Mouse (Mus musculus) stomach, postnatal 0 days (tissue): ENCODE measurements around the gene Arnt2. TPM values are rescaled to one million over a fixed set of nuclear protein-coding genes. Genes with fewer than 3 reads are reported as not detected.
A peak's percentile ranks its signal among the peaks of the same experiment; 100 is the strongest.

Source experiments
- ATAC-seq: fragments of 200-750 bp; cut with Nextera tagmentation; 2 replicates; pipeline ENCODE4 v1.8.0; 2017; ENCODE audit not compliant: low FRiP score, low TSS enrichment
- DNase-seq: peaks from one replicate; pipeline ENCODE4 v3.0.0-alpha.2; 2016; ENCODE audit warnings: low spot score
- H3K27ac ChIP-seq: fragments of 300-500 bp; sonication (generic); replicated peaks from 2 replicates; pipeline ENCODE4 v1.5.1; 2014; ENCODE audit warnings: mild to moderate bottlenecking, control low read depth
- H3K27me3 ChIP-seq: fragments of 300-500 bp; sonication (generic); 2 replicates; pipeline ENCODE4 v1.6.1; 2014; ENCODE audit warnings: low read length; ENCODE audit not compliant: control insufficient read depth, insufficient read depth
- H3K36me3 ChIP-seq: fragments of 300-500 bp; sonication (generic); 2 replicates; pipeline ENCODE4 v1.6.1; 2014; ENCODE audit warnings: low read length, mixed read lengths; ENCODE audit not compliant: control insufficient read depth, insufficient read depth
- H3K4me1 ChIP-seq: fragments of 300-500 bp; sonication (generic); replicated peaks from 2 replicates; pipeline ENCODE4 v1.6.1; 2014; ENCODE audit warnings: antibody characterized with exemption; ENCODE audit not compliant: control insufficient read depth, insufficient read depth
- H3K4me2 ChIP-seq: fragments of 300-500 bp; sonication (generic); replicated peaks from 2 replicates; pipeline ENCODE4 v1.6.1; 2014; ENCODE audit warnings: low read depth, mild to moderate bottlenecking, control low read depth, moderate library complexity
- H3K4me3 ChIP-seq: fragments of 300-500 bp; sonication (generic); 2 replicates; pipeline ENCODE4 v1.5.1; 2014; ENCODE audit warnings: low read depth, low read length, control low read depth
- H3K9ac ChIP-seq: fragments of 300-500 bp; sonication (generic); 2 replicates; pipeline ENCODE4 v1.6.1; 2014; ENCODE audit warnings: mild to moderate bottlenecking, low read length, control low read depth, mixed read lengths
- H3K9me3 ChIP-seq: fragments of 300-500 bp; sonication (generic); 2 replicates; pipeline ENCODE4 v1.6.1; 2016; ENCODE audit warnings: low read length; ENCODE audit not compliant: control insufficient read depth
- CTCF ChIP-seq: IDR thresholded peaks from 2 replicates; pipeline ENCODE4 v1.5.1; 2016; ENCODE audit warnings: antibody characterized with exemption, low read depth, mild to moderate bottlenecking, moderate library complexity
- EP300 ChIP-seq: optimal IDR thresholded peaks from 2 replicates; pipeline ENCODE3; 2016; ENCODE audit warnings: antibody characterized with exemption
- WGBS: fragments of 180-500 bp; shearing (Covaris S2); extraction: QIAGEN DNeasy Blood & Tissue Kit; methylation state at CpG from one replicate; pipeline ENCODE4 v1.1.7; 2014; 5-methylcytosine and 5-hydroxymethylcytosine counted together
- polyA plus RNA-seq: library from polyadenylated mRNA; unstranded; fragments of >200 nt; fragmentation: Nextera tagmentation; extraction: Ambion mirVana; gene quantifications from 2 replicates; pipeline ENCODE4 v1.2.1, GENCODE M21; 2015

Gene Arnt2
- polyA plus RNA-seq, 1 experiment from 2014 or later = 0.89 TPM

GRCm38 (mm10) chr7:84201151-84202068 is 208.6 kb downstream of the Arnt2 start:
- H3K4me2 ChIP-seq = no peak overlapping the region
- peak; percentile 11 for DNase-seq
- no peak overlapping the region for H3K4me3 ChIP-seq
- no peak for TF ChIP-seq CTCF
- no peak for TF ChIP-seq EP300
- H3K36me3 ChIP-seq = no peaks in the 10 kb centered on the region
- no peaks in the 10 kb centered on the region for H3K27me3 ChIP-seq
- no peaks in the 10 kb centered on the region for H3K4me1 ChIP-seq
- 68% methylated on average over 13 of the region's 13 CpGs for WGBS
- no peak overlapping the region for H3K9ac ChIP-seq
- H3K9me3 ChIP-seq = no peaks in the 10 kb centered on the region
- ATAC-seq = no peak
- no peak overlapping the region for H3K27ac ChIP-seq

- H3K27me3 ChIP-seq = no peaks in the 10 kb centered on the region
- TF ChIP-seq EP300 = no peak
- no peak for TF ChIP-seq CTCF
- no peak overlapping the region for H3K9ac ChIP-seq
- DNase-seq (no peak), ATAC-seq (no peak)
- H3K36me3 ChIP-seq = no peaks in the 10 kb centered on the region
- no peak overlapping the region for H3K27ac ChIP-seq
- no peaks in the 10 kb centered on the region for H3K4me1 ChIP-seq
- H3K9me3 ChIP-seq = no peaks in the 10 kb centered on the region
- no peak overlapping the region for H3K4me3 ChIP-seq
- H3K4me2 ChIP-seq = no peak overlapping the region
- 82% methylated on average over 6 of the region's 6 CpGs for WGBS
These were observed 212.6 kb downstream of the Arnt2 start for GRCm38 (mm10) chr7:84197208-84197860.

Other genes with a start within 250 kb of the Arnt2 start
- gene Gm2115, start 118.8 kb upstream of the Arnt2 start, polyA plus RNA-seq = 2.3 and 3.0 TPM in 2 replicates
- gene Fah, start 196.5 kb upstream of the Arnt2 start, polyA plus RNA-seq = 12.4 and 12.5 TPM in 2 replicates